Mouse (Mus musculus) heart, postnatal 0 days (tissue): ENCODE data around the gene Spns2.

ENCODE experiments used
- CTCF ChIP-seq: IDR thresholded peaks from 2 replicates; pipeline ENCODE4 v1.5.1; 2016; ENCODE audit warnings: antibody characterized with exemption, control low read depth, low read depth
- EP300 ChIP-seq: IDR thresholded peaks from 2 replicates; pipeline ENCODE4 v1.6.1; 2016; ENCODE audit warnings: antibody characterized with exemption, low read depth

DNA sequence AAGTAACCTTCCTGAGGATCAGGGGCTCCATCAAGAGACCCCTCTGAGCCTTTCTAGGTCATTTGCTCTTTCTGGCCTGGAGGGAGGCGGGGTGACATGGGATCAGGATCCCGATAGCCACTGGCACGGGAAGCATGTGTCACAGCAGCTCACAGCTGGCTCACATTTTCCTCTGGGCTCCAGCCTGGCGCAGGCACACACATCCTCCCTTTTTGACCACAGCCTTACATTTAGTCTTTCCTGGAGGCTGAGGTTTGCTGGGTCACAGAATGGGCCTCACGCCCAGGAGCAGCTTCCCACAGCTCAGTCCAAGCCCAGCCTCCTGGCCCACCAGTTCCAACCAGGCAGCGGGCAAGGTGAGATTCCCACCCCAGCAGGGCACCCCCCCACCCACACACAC is 11.5 kb downstream of the Spns2 start:
- TF ChIP-seq CTCF (no peak), EP300 (no peak)
